Mouse (Mus musculus) lung, adult 2 months (tissue): ENCODE data around the gene Spi1.

ENCODE experiments used
- CTCF ChIP-seq: fragments of 200-500 bp; IDR thresholded peaks from 2 replicates; pipeline ENCODE4 v1.5.1; 2011; ENCODE audit warnings: mild to moderate bottlenecking, low read length, control low read depth; ENCODE audit not compliant: insufficient read depth
- POLR2A ChIP-seq: fragments of 200-500 bp; IDR thresholded peaks from 2 replicates; pipeline ENCODE4 v1.6.1; 2011; ENCODE audit warnings: low read depth, mild to moderate bottlenecking, control low read depth, low read length, borderline replicate concordance; ENCODE audit errors: extremely low read depth

DNA sequence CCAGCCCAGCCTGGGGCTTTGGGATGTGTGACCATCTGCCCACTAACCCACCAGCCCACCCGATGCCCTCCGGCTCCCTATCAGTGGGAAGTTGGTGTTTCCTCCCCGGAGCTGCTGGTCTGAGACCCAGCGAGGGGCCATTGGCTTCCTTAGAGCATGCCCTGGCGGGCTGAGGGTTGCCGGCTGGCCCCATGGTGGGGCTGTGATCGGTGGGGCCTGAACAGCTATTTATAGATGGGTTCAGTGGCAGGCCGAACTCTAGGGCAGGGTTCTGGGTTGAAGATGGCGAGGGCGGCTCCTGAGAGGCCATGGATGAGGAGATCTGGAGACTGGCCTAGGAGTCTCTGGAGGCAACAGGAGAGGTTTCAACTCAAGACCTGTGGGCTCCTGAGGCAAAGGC lies 14.8 kb downstream of the Spi1 start:
- TF ChIP-seq CTCF (no peak), POLR2A (no peak)
